Mouse (Mus musculus): Measurements from ENCODE around the gene Gna13. TPM values are rescaled to one million over a fixed set of nuclear protein-coding genes. Genes with fewer than 3 reads are reported as not detected.
A peak's percentile ranks its signal among the peaks of the same experiment; 100 is the strongest.

The Gna13 gene
- polyA plus RNA-seq, 1 experiment from 2014 or later = 24.5 TPM

GRCm38 (mm10) chr11:109354236-109354613, 8.4 kb upstream of the Gna13 start:
- ATAC-seq (ENCODE audit: low read depth) (no peak), DNase-seq (ENCODE audit: low spot score) (no peak)
- H3K4me3 ChIP-seq (ENCODE audit: low read depth, low read length) = no peak overlapping the region
- no peaks in the 10 kb centered on the region for H3K27me3 ChIP-seq (replicated peaks; ENCODE audit: control insufficient read depth, insufficient read depth, low read length)
- H3K27ac ChIP-seq (replicated peaks; ENCODE audit: low read depth, low read length) = no peak overlapping the region
- 80% methylated on average over 6 of the region's 6 CpGs for WGBS
- H3K36me3 ChIP-seq (ENCODE audit: control insufficient read depth, insufficient read depth, low read length) = no peaks in the 10 kb centered on the region
- H3K4me2 ChIP-seq (ENCODE audit: low read depth, low read length) = no peak overlapping the region
- H3K9ac ChIP-seq (ENCODE audit: low read depth, low read length) = no peak overlapping the region
- H3K4me1 ChIP-seq (ENCODE audit: control insufficient read depth, insufficient read depth, low read length) = peaks cover 12% of the 10 kb centered on the region
- no peaks in the 10 kb centered on the region for H3K9me3 ChIP-seq (ENCODE audit: control insufficient read depth, low read length)

GRCm38 (mm10) chr11:109355771-109356388, 6.8 kb upstream of the Gna13 start:
- no peak overlapping the region for H3K9ac ChIP-seq (ENCODE audit: low read depth, low read length)
- ATAC-seq (ENCODE audit: low read depth) (no peak), DNase-seq (ENCODE audit: low spot score) (no peak)
- no peaks in the 10 kb centered on the region for H3K36me3 ChIP-seq (ENCODE audit: control insufficient read depth, insufficient read depth, low read length)
- H3K4me3 ChIP-seq (ENCODE audit: low read depth, low read length) = no peak overlapping the region
- WGBS = 49% methylated on average over 16 of the region's 16 CpGs
- no peak overlapping the region for H3K27ac ChIP-seq (replicated peaks; ENCODE audit: low read depth, low read length)
- H3K4me2 ChIP-seq (ENCODE audit: low read depth, low read length) = no peak overlapping the region
- peaks cover 12% of the 10 kb centered on the region for H3K4me1 ChIP-seq (ENCODE audit: control insufficient read depth, insufficient read depth, low read length)
- no peaks in the 10 kb centered on the region for H3K27me3 ChIP-seq (replicated peaks; ENCODE audit: control insufficient read depth, insufficient read depth, low read length)
- H3K9me3 ChIP-seq (ENCODE audit: control insufficient read depth, low read length) = no peaks in the 10 kb centered on the region

GRCm38 (mm10) chr11:109357171-109357570, 5.5 kb upstream of the Gna13 start:
- Histone ChIP-seq H3K4me3 (ENCODE audit: low read depth, low read length) (no peak overlapping the region), H3K9ac (ENCODE audit: low read depth, low read length) (no peak overlapping the region), H3K9me3 (ENCODE audit: control insufficient read depth, low read length) (no peaks in the 10 kb centered on the region), H3K27me3 (replicated peaks; ENCODE audit: control insufficient read depth, insufficient read depth, low read length) (no peaks in the 10 kb centered on the region), H3K36me3 (ENCODE audit: control insufficient read depth, insufficient read depth, low read length) (no peaks in the 10 kb centered on the region), H3K27ac (replicated peaks; ENCODE audit: low read depth, low read length) (peak overlapping the region; percentile 33; the same call in 1 of the 2 replicates), H3K4me2 (ENCODE audit: low read depth, low read length) (no peak overlapping the region), H3K4me1 (ENCODE audit: control insufficient read depth, insufficient read depth, low read length) (peaks cover 12% of the 10 kb centered on the region)
- 67% methylated on average over 5 of the region's 5 CpGs for WGBS
- ATAC-seq (ENCODE audit: low read depth) (no peak), DNase-seq (ENCODE audit: low spot score) (no peak)

GRCm38 (mm10) chr11:109358549-109358948, 4.1 kb upstream of the Gna13 start:
- Histone ChIP-seq H3K4me3 (ENCODE audit: low read depth, low read length) (no peak overlapping the region), H3K9ac (ENCODE audit: low read depth, low read length) (0 out of 2 replicates have a peak overlapping the region, but pooled peaks have one; percentile 25), H3K27me3 (replicated peaks; ENCODE audit: control insufficient read depth, insufficient read depth, low read length) (no peaks in the 10 kb centered on the region), H3K4me2 (ENCODE audit: low read depth, low read length) (no peak overlapping the region), H3K27ac (replicated peaks; ENCODE audit: low read depth, low read length) (0 out of 2 replicates have a peak overlapping the region, but pooled peaks have one; percentile 11), H3K9me3 (ENCODE audit: control insufficient read depth, low read length) (no peaks in the 10 kb centered on the region), H3K4me1 (ENCODE audit: control insufficient read depth, insufficient read depth, low read length) (peaks cover 10% of the 10 kb centered on the region), H3K36me3 (ENCODE audit: control insufficient read depth, insufficient read depth, low read length) (no peaks in the 10 kb centered on the region)
- ATAC-seq (ENCODE audit: low read depth) (no peak), DNase-seq (ENCODE audit: low spot score) (peak; percentile 32)
- 37% methylated on average over 3 of the region's 3 CpGs for WGBS

- ATAC-seq (ENCODE audit: low read depth) (no peak), DNase-seq (ENCODE audit: low spot score) (no peak)
- H3K27me3 ChIP-seq (replicated peaks; ENCODE audit: control insufficient read depth, insufficient read depth, low read length) = no peaks in the 10 kb centered on the region
- no peak overlapping the region for H3K27ac ChIP-seq (replicated peaks; ENCODE audit: low read depth, low read length)
- no peak overlapping the region for H3K4me3 ChIP-seq (ENCODE audit: low read depth, low read length)
- no peaks in the 10 kb centered on the region for H3K36me3 ChIP-seq (ENCODE audit: control insufficient read depth, insufficient read depth, low read length)
- H3K9me3 ChIP-seq (ENCODE audit: control insufficient read depth, low read length) = no peaks in the 10 kb centered on the region
- WGBS = 43% methylated on average over 13 of the region's 13 CpGs
- 0 out of 2 replicates have a peak overlapping the region, but pooled peaks have one; percentile 25 for H3K9ac ChIP-seq (ENCODE audit: low read depth, low read length)
- no peak overlapping the region for H3K4me2 ChIP-seq (ENCODE audit: low read depth, low read length)
- peaks cover 6% of the 10 kb centered on the region for H3K4me1 ChIP-seq (ENCODE audit: control insufficient read depth, insufficient read depth, low read length)
These were observed 3.4 kb upstream of the Gna13 start for GRCm38 (mm10) chr11:109359043-109359752.

GRCm38 (mm10) chr11:109360102-109360501, 2.5 kb upstream of the Gna13 start:
- ATAC-seq (ENCODE audit: low read depth) = no peak
- no peak for DNase-seq (ENCODE audit: low spot score)
- H3K9ac ChIP-seq (ENCODE audit: low read depth, low read length) = no peak overlapping the region
- H3K4me1 ChIP-seq (ENCODE audit: control insufficient read depth, insufficient read depth, low read length) = peaks cover 15% of the 10 kb centered on the region
- no peaks in the 10 kb centered on the region for H3K36me3 ChIP-seq (ENCODE audit: control insufficient read depth, insufficient read depth, low read length)
- WGBS = 78% methylated on average over 6 of the region's 6 CpGs
- peak overlapping the region; percentile 82; the same call in 1 of the 2 replicates for H3K4me2 ChIP-seq (ENCODE audit: low read depth, low read length)
- H3K27ac ChIP-seq (replicated peaks; ENCODE audit: low read depth, low read length) = peak overlapping the region; percentile 18
- H3K27me3 ChIP-seq (replicated peaks; ENCODE audit: control insufficient read depth, insufficient read depth, low read length) = no peaks in the 10 kb centered on the region
- H3K4me3 ChIP-seq (ENCODE audit: low read depth, low read length) = no peak overlapping the region
- H3K9me3 ChIP-seq (ENCODE audit: control insufficient read depth, low read length) = no peaks in the 10 kb centered on the region

- 59% methylated on average over 12 of the region's 12 CpGs for WGBS
- H3K4me2 ChIP-seq (ENCODE audit: low read depth, low read length) = peak overlapping the region; percentile 82; the same call in 1 of the 2 replicates
These were observed 2.0 kb upstream of the Gna13 start for GRCm38 (mm10) chr11:109360581-109361040.

GRCm38 (mm10) chr11:109361241-109361630, 1.4 kb upstream of the Gna13 start:
- H3K4me1 ChIP-seq (ENCODE audit: control insufficient read depth, insufficient read depth, low read length) = peaks cover 23% of the 10 kb centered on the region
- H3K36me3 ChIP-seq (ENCODE audit: control insufficient read depth, insufficient read depth, low read length) = peaks cover 11% of the 10 kb centered on the region
- H3K27ac ChIP-seq (replicated peaks; ENCODE audit: low read depth, low read length) = peak overlapping the region; percentile 28; the same call in 1 of the 2 replicates
- H3K4me3 ChIP-seq (ENCODE audit: low read depth, low read length) = 0 out of 2 replicates have a peak overlapping the region, but pooled peaks have one; percentile 95
- ATAC-seq (ENCODE audit: low read depth) = no peak
- H3K27me3 ChIP-seq (replicated peaks; ENCODE audit: control insufficient read depth, insufficient read depth, low read length) = no peaks in the 10 kb centered on the region
- DNase-seq (ENCODE audit: low spot score) = no peak
- H3K4me2 ChIP-seq (ENCODE audit: low read depth, low read length) = peak overlapping the region; percentile 82
- H3K9me3 ChIP-seq (ENCODE audit: control insufficient read depth, low read length) = no peaks in the 10 kb centered on the region
- WGBS = 63% methylated on average over 7 of the region's 7 CpGs
- peak overlapping the region; percentile 92; the same call in 1 of the 2 replicates for H3K9ac ChIP-seq (ENCODE audit: low read depth, low read length)

More at GRCm38 (mm10) chr11:109360581-109361040, 2.0 kb upstream of the Gna13 start:
- Histone ChIP-seq H3K4me3 (ENCODE audit: low read depth, low read length) (no peak overlapping the region), H3K9me3 (ENCODE audit: control insufficient read depth, low read length) (no peaks in the 10 kb centered on the region), H3K9ac (ENCODE audit: low read depth, low read length) (no peak overlapping the region), H3K27ac (replicated peaks; ENCODE audit: low read depth, low read length) (peak overlapping the region; percentile 18), H3K36me3 (ENCODE audit: control insufficient read depth, insufficient read depth, low read length) (peaks cover 4% of the 10 kb centered on the region), H3K27me3 (replicated peaks; ENCODE audit: control insufficient read depth, insufficient read depth, low read length) (no peaks in the 10 kb centered on the region), H3K4me1 (ENCODE audit: control insufficient read depth, insufficient read depth, low read length) (peaks cover 19% of the 10 kb centered on the region)
- ATAC-seq (ENCODE audit: low read depth) (no peak), DNase-seq (ENCODE audit: low spot score) (peak; percentile 61)
